Mouse (Mus musculus): ENCODE results near the gene Cd3g.

DNA sequence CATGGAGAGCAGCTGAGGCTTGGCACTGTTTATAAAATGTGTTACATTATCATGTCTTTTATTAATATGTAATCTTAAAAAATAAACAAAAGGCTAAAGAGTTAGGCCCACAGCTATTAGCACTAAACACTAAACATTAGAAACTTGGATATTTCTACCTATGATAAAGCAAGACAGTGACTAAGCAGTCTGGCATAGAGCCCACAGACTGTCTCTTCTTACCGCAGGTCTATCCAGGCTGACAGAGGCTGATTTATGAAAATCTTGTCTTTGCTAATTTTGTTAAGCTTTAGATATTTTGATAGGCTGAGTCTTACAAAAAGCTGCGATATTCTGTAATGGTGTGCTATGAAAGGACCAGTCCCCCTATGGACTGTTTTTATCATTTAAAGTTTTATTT lies 13.0 kb upstream of the Cd3g start:
- TF ChIP-seq GATA1 (IDR thresholded peaks at IDR 0.05; ENCODE audit: borderline replicate concordance, low read length) (no peak), FLI1 (IDR thresholded peaks at IDR 0.05; ENCODE audit: low read length) (no peak)

All from megakaryocyte, embryonic 14.5 days (primary cell).